Mouse (Mus musculus) liver, embryonic 18 days (tissue): Measurements from ENCODE around the gene Csf1. TPM values are rescaled to one million over a fixed set of nuclear protein-coding genes. Genes with fewer than 3 reads are reported as not detected.

Experiments used
- polyA plus RNA-seq: library from polyadenylated mRNA; depleted of rRNA; stranded (reverse); fragments of >200 nt; gene quantifications from 2 replicates; pipeline ENCODE4 v1.2.3, GENCODE M21; 2012; rRNA removed

Csf1 gene
- polyA plus RNA-seq = 5.3 and 6.5 TPM in 2 replicates

GRCm38 (mm10) chr3:107759929-107760581 lies at the start of gene Csf1:
Csf1 (minus strand) TSS chr3:107760469.

GRCm38 (mm10) chr3:107695948-107696881 lies 64.1 kb downstream of the Csf1 start, which contains the start of gene Ahcyl1:
Ahcyl1 (minus strand) TSS chr3:107696560.

Other genes with a start within 250 kb of the Csf1 start
- 0.05 and 0.06 TPM in 2 replicates for gene Slc6a17, start 242.5 kb downstream of the Csf1 start, polyA plus RNA-seq
- gene Ubl4b, start 205.4 kb downstream of the Csf1 start, polyA plus RNA-seq = not detected in 2 replicates
- gene Alx3, start 165.4 kb downstream of the Csf1 start, polyA plus RNA-seq = 0.01 TPM in 1 of 2 replicates, not detected in the other
- not detected in 2 replicates for gene Gm10961, start 129.1 kb downstream of the Csf1 start, polyA plus RNA-seq
- gene Strip1, start 128.8 kb downstream of the Csf1 start, polyA plus RNA-seq = 10.2 and 10.7 TPM in 2 replicates
- gene Ahcyl1, start 63.9 kb downstream of the Csf1 start, polyA plus RNA-seq = 34.1 and 38.5 TPM in 2 replicates
- 0.01 and 0.25 TPM in 2 replicates for gene Eps8l3, start 116.8 kb upstream of the Csf1 start, polyA plus RNA-seq
- 90.3 and 108 TPM in 2 replicates for gene Gstm5, start 135.4 kb upstream of the Csf1 start, polyA plus RNA-seq
- 77.7 and 99.4 TPM in 2 replicates for gene Gstm7, start 171.3 kb upstream of the Csf1 start, polyA plus RNA-seq
- gene Gstm6, start 183.3 kb upstream of the Csf1 start, polyA plus RNA-seq = 12.9 and 18.0 TPM in 2 replicates
- 1.7 and 3.1 TPM in 2 replicates for gene Gstm3, start 208.8 kb upstream of the Csf1 start, polyA plus RNA-seq
- 13.2 and 19.6 TPM in 2 replicates for gene Gstm2, start 226.0 kb upstream of the Csf1 start, polyA plus RNA-seq